Mouse (Mus musculus) embryonic facial prominence, embryonic 15.5 days (tissue): Measurements from ENCODE around the gene Cd200r3. TPM values are rescaled to one million over a fixed set of nuclear protein-coding genes. Genes with fewer than 3 reads are reported as not detected.

ENCODE experiments used
- ATAC-seq: fragments of 200-750 bp; cut with Nextera tagmentation; 2 replicates; pipeline ENCODE4 v1.8.0; 2017; ENCODE audit warnings: low read depth, moderate TSS enrichment; ENCODE audit not compliant: insufficient number of reproducible peaks, low FRiP score, low TSS enrichment
- H3K27ac ChIP-seq: fragments of 300-500 bp; sonication (generic); replicated peaks from 2 replicates; pipeline ENCODE4 v1.5.1; 2015; ENCODE audit warnings: mild to moderate bottlenecking, inconsistent platforms
- H3K27me3 ChIP-seq: fragments of 300-500 bp; sonication (generic); 2 replicates; pipeline ENCODE4 v1.6.1; 2015; ENCODE audit warnings: inconsistent platforms
- H3K36me3 ChIP-seq: fragments of 300-500 bp; sonication (generic); 2 replicates; pipeline ENCODE4 v1.6.1; 2015; ENCODE audit warnings: mild to moderate bottlenecking, inconsistent platforms
- H3K4me1 ChIP-seq: fragments of 300-500 bp; sonication (generic); 2 replicates; pipeline ENCODE4 v1.6.1; 2015; ENCODE audit warnings: inconsistent platforms
- H3K4me2 ChIP-seq: fragments of 300-500 bp; sonication (generic); replicated peaks from 2 replicates; pipeline ENCODE4 v1.6.1; 2015; ENCODE audit warnings: mild to moderate bottlenecking, inconsistent platforms
- H3K4me3 ChIP-seq: fragments of 300-500 bp; sonication (generic); replicated peaks from 2 replicates; pipeline ENCODE4 v1.5.1; 2015; ENCODE audit warnings: mild to moderate bottlenecking, inconsistent platforms
- H3K9ac ChIP-seq: fragments of 300-500 bp; sonication (generic); 2 replicates; pipeline ENCODE4 v1.6.1; 2015; ENCODE audit warnings: inconsistent platforms
- H3K9me3 ChIP-seq: fragments of 300-500 bp; sonication (generic); replicated peaks from 2 replicates; pipeline ENCODE4 v1.6.1; 2016; ENCODE audit warnings: inconsistent platforms
- WGBS: fragments of 180-500 bp; shearing (Covaris S2); methylation state at CpG from one replicate; pipeline ENCODE4 v1.1.7; 2015; 5-methylcytosine and 5-hydroxymethylcytosine counted together
- polyA plus RNA-seq: library from polyadenylated mRNA; unstranded; fragments of >200 nt; fragmentation: Nextera tagmentation; extraction: Ambion mirVana; gene quantifications from 2 replicates; pipeline ENCODE4 v1.2.1, GENCODE M21; 2015

The Cd200r3 gene
- polyA plus RNA-seq, 1 experiment from 2014 or later, result 2.8 TPM

GRCm38 (mm10) chr16:44974042-44974441 lies 30.6 kb downstream of the Cd200r3 start:
- no peak overlapping the region for H3K4me3 ChIP-seq
- 0 out of 2 replicates have a peak, but pooled peaks cover 2% of the 10 kb centered on the region for H3K9me3 ChIP-seq
- H3K4me2 ChIP-seq, result no peak overlapping the region
- WGBS, result 68% methylated on average over 2 of the region's 2 CpGs
- no peaks in the 10 kb centered on the region for H3K27me3 ChIP-seq
- ATAC-seq, result no peak
- no peaks in the 10 kb centered on the region for H3K36me3 ChIP-seq
- H3K4me1 ChIP-seq, result no peaks in the 10 kb centered on the region
- H3K9ac ChIP-seq, result no peak overlapping the region
- no peak overlapping the region for H3K27ac ChIP-seq

- Histone ChIP-seq H3K27ac (no peak overlapping the region), H3K36me3 (no peaks in the 10 kb centered on the region), H3K9ac (no peak overlapping the region), H3K27me3 (no peaks in the 10 kb centered on the region), H3K4me3 (no peak overlapping the region), H3K4me2 (no peak overlapping the region), H3K4me1 (no peaks in the 10 kb centered on the region), H3K9me3 (0 out of 2 replicates have a peak, but pooled peaks cover 2% of the 10 kb centered on the region)
- no peak for ATAC-seq
These were observed 32.6 kb downstream of the Cd200r3 start for GRCm38 (mm10) chr16:44976081-44976480.

- no peak for ATAC-seq
- Histone ChIP-seq H3K4me2 (no peak overlapping the region), H3K27ac (no peak overlapping the region), H3K4me1 (no peaks in the 10 kb centered on the region), H3K9ac (no peak overlapping the region), H3K36me3 (no peaks in the 10 kb centered on the region), H3K27me3 (no peaks in the 10 kb centered on the region), H3K9me3 (0 out of 2 replicates have a peak, but pooled peaks cover 2% of the 10 kb centered on the region), H3K4me3 (no peak overlapping the region)
- WGBS, result 27% methylated on average over 6 of the region's 6 CpGs
These were observed 33.6 kb downstream of the Cd200r3 start for GRCm38 (mm10) chr16:44976892-44977633.

- H3K4me2 ChIP-seq, result no peak overlapping the region
- H3K9ac ChIP-seq, result no peak overlapping the region
- no peaks in the 10 kb centered on the region for H3K27me3 ChIP-seq
- H3K27ac ChIP-seq, result no peak overlapping the region
- H3K9me3 ChIP-seq, result 0 out of 2 replicates have a peak, but pooled peaks cover 2% of the 10 kb centered on the region
- ATAC-seq, result no peak
- no peak overlapping the region for H3K4me3 ChIP-seq
- no peaks in the 10 kb centered on the region for H3K4me1 ChIP-seq
- WGBS, result 63% methylated on average over 2 of the region's 2 CpGs
- H3K36me3 ChIP-seq, result no peaks in the 10 kb centered on the region
These were observed 34.7 kb downstream of the Cd200r3 start for GRCm38 (mm10) chr16:44978193-44978592.

GRCm38 (mm10) chr16:44979355-44979896 lies 35.9 kb downstream of the Cd200r3 start:
- ATAC-seq, result no peak
- no peak overlapping the region for H3K4me2 ChIP-seq
- no peak overlapping the region for H3K27ac ChIP-seq
- H3K4me1 ChIP-seq, result no peaks in the 10 kb centered on the region
- no peaks in the 10 kb centered on the region for H3K36me3 ChIP-seq
- no peaks in the 10 kb centered on the region for H3K27me3 ChIP-seq
- no peak overlapping the region for H3K4me3 ChIP-seq
- H3K9ac ChIP-seq, result no peak overlapping the region
- no peaks in the 10 kb centered on the region for H3K9me3 ChIP-seq
- WGBS, result 71% methylated on average over 3 of the region's 3 CpGs

GRCm38 (mm10) chr16:44982972-44983371 lies 39.5 kb downstream of the Cd200r3 start:
- Histone ChIP-seq H3K4me1 (no peaks in the 10 kb centered on the region), H3K4me3 (no peak overlapping the region), H3K4me2 (no peak overlapping the region), H3K27ac (no peak overlapping the region), H3K9me3 (no peaks in the 10 kb centered on the region), H3K27me3 (no peaks in the 10 kb centered on the region), H3K36me3 (no peaks in the 10 kb centered on the region), H3K9ac (no peak overlapping the region)
- ATAC-seq, result no peak
- 78% methylated on average over 2 of the region's 2 CpGs for WGBS

GRCm38 (mm10) chr16:44983379-44984060 lies 40.0 kb downstream of the Cd200r3 start:
- no peaks in the 10 kb centered on the region for H3K36me3 ChIP-seq
- 53% methylated on average over 3 of the region's 3 CpGs for WGBS
- no peaks in the 10 kb centered on the region for H3K9me3 ChIP-seq
- H3K9ac ChIP-seq, result no peak overlapping the region
- no peak overlapping the region for H3K4me2 ChIP-seq
- ATAC-seq, result no peak
- no peak overlapping the region for H3K4me3 ChIP-seq
- no peaks in the 10 kb centered on the region for H3K27me3 ChIP-seq
- no peaks in the 10 kb centered on the region for H3K4me1 ChIP-seq
- H3K27ac ChIP-seq, result no peak overlapping the region

- no peak for ATAC-seq
- H3K4me2 ChIP-seq, result no peak overlapping the region
These were observed 40.6 kb downstream of the Cd200r3 start for GRCm38 (mm10) chr16:44984111-44984510.

GRCm38 (mm10) chr16:44984925-44985324 lies 41.4 kb downstream of the Cd200r3 start:
- no peak for ATAC-seq
- Histone ChIP-seq H3K36me3 (no peaks in the 10 kb centered on the region), H3K9me3 (no peaks in the 10 kb centered on the region), H3K4me1 (no peaks in the 10 kb centered on the region), H3K9ac (no peak overlapping the region), H3K27me3 (no peaks in the 10 kb centered on the region), H3K4me2 (no peak overlapping the region), H3K27ac (no peak overlapping the region), H3K4me3 (no peak overlapping the region)
- 82% methylated on average over 3 of the region's 3 CpGs for WGBS

More at GRCm38 (mm10) chr16:44984111-44984510, 40.6 kb downstream of the Cd200r3 start:
- Histone ChIP-seq H3K9ac (no peak overlapping the region), H3K27ac (no peak overlapping the region), H3K9me3 (no peaks in the 10 kb centered on the region), H3K4me1 (no peaks in the 10 kb centered on the region), H3K36me3 (no peaks in the 10 kb centered on the region), H3K4me3 (no peak overlapping the region), H3K27me3 (no peaks in the 10 kb centered on the region)

GRCm38 (mm10) chr16:44986029-44986428 lies 42.6 kb downstream of the Cd200r3 start:
- no peak overlapping the region for H3K4me2 ChIP-seq
- no peak overlapping the region for H3K4me3 ChIP-seq
- no peaks in the 10 kb centered on the region for H3K4me1 ChIP-seq
- H3K9me3 ChIP-seq, result no peaks in the 10 kb centered on the region
- 45% methylated on average over 2 of the region's 2 CpGs for WGBS
- no peak overlapping the region for H3K9ac ChIP-seq
- no peaks in the 10 kb centered on the region for H3K27me3 ChIP-seq
- no peaks in the 10 kb centered on the region for H3K36me3 ChIP-seq
- H3K27ac ChIP-seq, result no peak overlapping the region
- ATAC-seq, result no peak

GRCm38 (mm10) chr16:44988667-44989357 lies 45.3 kb downstream of the Cd200r3 start:
- Histone ChIP-seq H3K4me3 (no peak overlapping the region), H3K4me2 (no peak overlapping the region), H3K27me3 (no peaks in the 10 kb centered on the region), H3K36me3 (no peaks in the 10 kb centered on the region), H3K4me1 (no peaks in the 10 kb centered on the region), H3K27ac (no peak overlapping the region), H3K9ac (no peak overlapping the region), H3K9me3 (no peaks in the 10 kb centered on the region)
- 83% methylated on average over 4 of the region's 4 CpGs for WGBS
- ATAC-seq, result no peak
